Mouse (Mus musculus) brain, embryonic 18.5 days (tissue): ENCODE results near the gene Hephl1.

Experiments used
- DNase-seq: peaks from one replicate; pipeline ENCODE4 v3.0.0-alpha.2; 2012; ENCODE audit warnings: low read depth, low spot score

Hephl1 gene

GRCm38 (mm10) chr9:15060026-15060425 lies 51.9 kb downstream of the Hephl1 start:
- no peak for DNase-seq

- DNase-seq = no peak
Measured at GRCm38 (mm10) chr9:15045740-15046139, 66.2 kb downstream of the Hephl1 start.

DNA sequence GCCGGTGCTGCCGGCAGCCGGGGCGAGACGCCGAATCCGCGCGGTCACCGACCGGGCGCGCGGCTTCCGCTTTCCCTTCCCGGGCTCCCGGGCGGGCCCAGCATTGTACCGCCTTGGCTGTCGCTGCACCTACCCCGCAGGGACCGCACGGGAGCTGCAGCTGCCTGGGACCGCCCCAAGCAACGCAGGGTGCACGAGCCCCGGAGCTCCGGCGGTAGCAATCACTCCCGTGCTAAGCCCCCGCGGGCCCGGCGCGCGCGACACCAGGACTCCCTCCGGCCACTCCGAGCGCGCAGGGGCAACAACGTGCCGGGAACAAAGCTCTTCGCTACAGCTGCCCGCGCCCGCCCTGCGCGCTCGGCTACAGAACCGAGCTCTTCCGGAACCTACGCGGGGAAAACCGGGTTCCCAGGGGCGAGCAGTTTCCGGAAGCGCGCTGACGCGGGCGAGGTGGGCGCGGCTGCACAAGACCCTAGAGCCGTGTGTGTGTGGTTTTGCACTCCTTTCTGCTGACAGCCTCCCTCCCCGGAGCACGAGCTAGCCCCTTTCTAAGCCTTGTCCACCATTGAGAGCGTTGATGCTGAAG lies 66.7 kb downstream of the Hephl1 start, which contains the start of gene Panx1:
TSS of gene Panx1 (minus strand) at position 395 of the 586 bp plus-strand sequence.
- DNase-seq = peak; percentile 66

GRCm38 (mm10) chr9:15044391-15045083 lies 67.4 kb downstream of the Hephl1 start:
- no peak for DNase-seq

GRCm38 (mm10) chr9:15041556-15041955 lies 70.4 kb downstream of the Hephl1 start:
- no peak for DNase-seq

DNA sequence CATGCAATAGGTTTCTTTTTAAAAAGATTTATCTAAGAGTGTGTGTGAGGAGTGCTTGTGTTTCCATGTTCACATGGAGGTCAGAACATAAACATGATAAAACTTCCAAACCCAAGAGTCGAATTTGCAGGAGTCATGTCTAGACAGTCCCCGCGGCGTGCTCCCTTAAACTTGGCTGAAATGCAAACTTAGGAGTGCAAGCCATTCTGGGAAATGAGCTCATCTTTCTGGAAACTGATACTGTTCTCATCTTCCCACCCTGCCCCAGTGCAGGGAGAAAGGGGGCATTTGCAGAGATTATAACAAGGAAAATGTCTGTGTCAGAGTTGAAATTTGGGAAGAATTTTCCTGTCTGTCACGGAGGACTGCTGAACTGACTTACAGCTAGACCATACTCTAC lies 72.1 kb downstream of the Hephl1 start:
- DNase-seq = no peak

GRCm38 (mm10) chr9:15037704-15038103 lies 74.2 kb downstream of the Hephl1 start:
- DNase-seq = no peak

- no peak for DNase-seq
Measured at GRCm38 (mm10) chr9:15037237-15037636, 74.7 kb downstream of the Hephl1 start.

- no peak for DNase-seq
Measured at GRCm38 (mm10) chr9:15036807-15037206, 75.1 kb downstream of the Hephl1 start.

DNA sequence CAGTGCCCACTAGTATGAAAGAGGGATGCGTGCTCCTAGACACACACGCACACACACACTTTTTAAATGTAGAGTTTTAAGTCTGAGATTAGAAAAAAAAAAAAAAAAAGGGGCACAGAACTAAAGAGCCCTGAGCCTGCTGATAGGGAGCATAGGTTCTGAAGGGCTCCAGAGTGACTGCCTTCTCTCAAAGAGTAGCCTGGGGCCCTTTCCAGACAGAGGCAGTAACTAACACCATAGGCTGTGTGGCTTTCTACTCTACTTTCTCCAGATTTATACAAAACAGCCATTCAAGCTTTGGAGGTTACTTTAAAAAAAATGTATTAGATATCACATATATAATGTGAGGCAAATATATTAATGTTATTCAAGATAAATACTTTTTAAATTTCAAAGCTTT lies 75.5 kb downstream of the Hephl1 start:
- DNase-seq = no peak

- no peak for DNase-seq
Measured at GRCm38 (mm10) chr9:15035979-15036378, 75.9 kb downstream of the Hephl1 start.

- no peak for DNase-seq
Measured at GRCm38 (mm10) chr9:15034546-15035273, 77.2 kb downstream of the Hephl1 start.

DNA sequence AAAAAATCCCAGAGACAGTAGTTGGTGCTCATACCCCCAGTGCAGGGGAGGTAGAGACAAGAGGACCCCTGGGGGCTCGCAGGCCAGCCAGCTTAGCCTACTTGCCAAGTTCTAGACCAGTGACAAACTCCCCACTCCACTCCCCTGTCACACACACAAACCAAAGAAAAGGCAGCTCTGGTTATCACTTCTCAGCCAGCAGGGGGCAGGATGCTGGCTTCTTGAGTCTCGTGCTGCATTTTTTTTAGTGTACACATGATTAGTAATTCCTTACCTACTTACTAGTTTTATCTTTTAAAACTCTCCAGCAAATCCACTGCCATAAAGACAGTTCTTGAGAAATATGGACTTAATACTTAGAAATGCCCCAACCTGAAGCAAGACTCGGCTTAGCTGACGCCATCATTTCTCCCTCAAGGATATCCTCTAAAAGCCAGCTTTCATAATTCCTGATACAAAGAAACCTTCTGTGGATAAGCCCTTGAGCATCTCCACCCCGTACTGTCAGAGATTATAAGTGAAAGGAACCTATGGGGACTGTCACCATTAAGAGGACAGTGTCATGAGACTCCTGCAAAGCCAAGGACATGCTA lies 78.2 kb downstream of the Hephl1 start:
- DNase-seq = no peak

GRCm38 (mm10) chr9:15032797-15033196 lies 79.1 kb downstream of the Hephl1 start:
- no peak for DNase-seq

- DNase-seq = no peak
Measured at GRCm38 (mm10) chr9:15030771-15031170, 81.1 kb downstream of the Hephl1 start.

DNA sequence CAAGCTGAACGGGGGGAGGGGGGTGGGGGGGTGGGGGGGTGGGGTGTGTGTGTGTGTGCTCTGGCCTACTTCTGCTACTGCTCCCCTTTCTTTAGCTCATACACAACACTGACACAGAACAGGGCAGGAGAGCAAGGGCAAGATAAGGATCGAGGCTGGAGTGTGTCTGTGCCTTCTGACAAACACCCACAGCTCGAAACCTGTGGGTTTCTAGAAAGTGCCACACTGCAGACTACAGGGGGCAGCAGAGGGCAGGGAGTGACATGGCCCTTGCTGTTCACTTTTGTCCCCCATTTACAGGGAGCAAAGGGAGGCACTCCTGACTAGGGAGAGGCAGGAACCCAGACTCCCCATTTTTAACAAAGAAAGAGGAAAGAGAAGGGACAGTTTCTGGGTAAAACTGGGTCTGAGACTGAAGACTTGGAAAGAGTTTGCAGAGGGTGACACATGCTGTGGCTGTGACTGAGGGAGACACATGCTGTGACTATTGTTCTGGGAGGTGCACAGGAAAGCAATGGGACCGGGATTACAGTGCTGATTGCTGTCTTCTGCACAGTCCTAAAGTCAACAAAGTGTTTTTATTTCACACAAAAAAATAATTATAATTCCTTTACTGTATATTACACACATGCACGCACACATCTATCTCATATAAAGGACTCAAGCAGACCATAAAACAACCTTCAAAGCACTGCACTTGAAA lies 82.7 kb downstream of the Hephl1 start:
- DNase-seq = no peak

GRCm38 (mm10) chr9:15027725-15028124 lies 84.2 kb downstream of the Hephl1 start:
- no peak for DNase-seq

GRCm38 (mm10) chr9:15023049-15023448 lies 88.9 kb downstream of the Hephl1 start:
- DNase-seq = no peak

DNA sequence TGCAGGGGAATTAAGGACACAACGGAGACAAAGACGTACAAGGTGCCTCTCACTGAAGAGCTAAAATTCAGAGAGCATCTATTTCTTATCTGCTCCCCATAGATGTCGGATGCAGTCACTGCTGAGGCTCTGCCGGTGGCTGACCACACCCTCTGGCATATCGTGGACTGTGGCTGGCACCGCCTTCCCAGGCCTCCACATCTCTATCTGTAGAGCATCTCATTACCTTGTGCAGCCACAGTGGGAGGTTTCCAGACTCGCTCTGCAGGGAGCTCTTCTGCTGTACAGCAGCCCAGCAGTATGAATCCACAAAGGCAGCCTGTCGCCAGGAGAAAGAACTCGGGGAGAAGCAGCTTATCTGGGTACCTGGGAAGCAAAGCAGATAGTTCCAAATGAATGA lies 90.8 kb downstream of the Hephl1 start:
- DNase-seq = no peak

DNA sequence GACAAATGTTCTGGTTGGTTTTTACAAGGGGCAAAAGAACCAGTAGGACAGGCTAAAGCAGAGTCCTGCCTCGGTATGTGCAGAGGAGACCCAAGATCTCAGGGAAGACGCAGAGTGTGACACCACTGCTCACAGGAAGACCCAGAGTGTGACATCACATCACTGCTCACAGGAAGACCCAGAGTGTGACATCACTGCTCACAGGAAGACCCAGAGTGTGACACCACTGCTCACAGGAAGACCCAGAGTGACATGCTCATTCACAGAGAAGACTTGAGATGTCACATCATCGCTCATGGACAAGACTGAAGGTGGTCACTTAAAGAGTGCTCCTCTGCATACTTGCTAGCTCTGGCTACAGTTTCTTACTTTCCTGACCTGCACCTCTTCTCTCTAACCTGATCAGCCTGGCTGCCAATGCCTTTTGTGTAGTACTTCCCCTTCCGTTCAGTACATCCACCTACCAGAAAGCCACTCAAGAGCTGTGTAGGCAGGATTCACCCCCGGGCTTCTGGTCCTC lies 91.3 kb downstream of the Hephl1 start:
- no peak for DNase-seq

- no peak for DNase-seq
Measured at GRCm38 (mm10) chr9:15018756-15019131, 93.2 kb downstream of the Hephl1 start.
